Mouse (Mus musculus) right cerebral cortex, postnatal 25 days (tissue): ENCODE results near the gene Itsn2.
"Not testable (repeated sequence)": the region's sequence is repeated elsewhere in the genome, so short reads cannot be mapped to it uniquely, and the experiment has no call there.

Experiments used
- DNase-seq: peaks from one replicate; pipeline ENCODE4 v3.0.0; 2022

Itsn2 gene

DNA sequence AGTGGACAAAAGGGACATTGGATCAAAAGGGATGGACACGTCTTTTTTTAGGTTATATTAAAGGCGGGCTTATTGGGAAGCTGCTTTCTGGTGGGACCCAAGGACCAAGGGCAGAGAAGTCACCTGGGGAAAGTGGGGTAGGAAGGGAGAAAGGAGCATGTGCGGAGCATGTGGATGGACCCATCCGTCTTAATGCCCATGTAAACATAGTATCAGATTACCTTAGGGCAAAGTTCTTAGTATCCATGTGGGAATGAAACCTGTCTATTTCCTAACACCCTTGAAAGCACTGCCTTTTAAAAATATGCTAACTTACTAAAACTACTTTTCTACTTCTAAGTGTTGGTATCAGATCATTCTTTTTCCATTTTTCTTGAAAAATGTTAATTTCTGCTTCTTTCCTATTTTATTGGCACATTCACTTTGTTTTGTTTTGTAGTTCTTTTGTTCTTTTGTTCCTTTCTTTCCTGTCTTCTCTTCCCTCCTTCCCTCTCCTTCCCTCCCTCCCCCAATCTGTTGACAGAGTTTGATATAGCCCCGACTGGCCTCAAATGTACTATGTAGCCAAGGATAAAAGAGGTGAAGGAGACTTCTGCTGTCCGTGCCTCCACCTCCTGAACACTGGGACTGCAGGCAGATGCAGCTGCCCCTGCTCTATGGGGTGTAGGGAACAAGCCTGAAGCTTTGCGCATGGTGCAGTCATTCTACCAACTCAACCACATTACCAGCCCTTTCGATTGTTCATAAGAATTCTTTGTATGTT is 6.4 kb downstream of the Itsn2 start:
- no peak for DNase-seq

DNA sequence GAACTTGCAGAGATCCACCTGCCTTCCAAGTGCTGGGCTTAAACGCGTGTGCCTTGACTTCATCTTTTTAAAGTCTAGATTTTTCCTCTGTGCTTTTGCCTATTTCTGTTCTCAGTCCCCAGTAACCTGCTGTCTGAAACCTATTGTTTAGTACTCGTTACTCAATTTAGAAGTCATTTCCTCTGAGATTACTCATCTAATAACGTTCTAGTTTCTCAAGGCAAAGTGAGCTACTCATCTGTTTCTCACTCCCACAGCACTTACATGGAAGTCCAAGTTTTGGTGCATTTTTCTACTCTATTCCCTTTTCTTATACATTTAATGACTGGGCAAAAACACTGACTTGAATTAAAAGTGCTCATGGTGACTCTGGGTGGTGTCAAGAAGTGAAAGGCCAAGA is 7.3 kb downstream of the Itsn2 start:
- no peak for DNase-seq

DNA sequence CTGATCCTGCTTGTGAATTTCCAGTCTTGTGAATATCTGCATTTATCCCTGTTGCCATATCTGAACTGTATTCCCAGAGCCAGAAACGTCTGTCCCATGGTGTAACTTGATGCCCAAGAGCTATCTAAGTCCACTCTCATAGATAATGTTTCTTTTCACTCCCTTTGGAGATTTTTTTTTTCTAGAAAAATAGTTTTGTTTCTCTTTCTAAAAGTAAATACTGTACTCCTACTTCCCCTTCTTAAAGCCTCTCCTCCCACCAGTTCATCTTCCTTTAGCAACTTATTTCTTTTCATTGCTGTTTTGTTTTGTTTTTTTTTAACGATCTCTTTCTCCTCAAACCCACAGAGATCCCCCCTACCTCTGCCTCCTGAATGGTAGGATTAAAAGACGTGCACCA is 14.2 kb downstream of the Itsn2 start:
- no peak for DNase-seq

GRCm38 (mm10) chr12:4614722-4615121 is 22.3 kb downstream of the Itsn2 start:
- no peak for DNase-seq

GRCm38 (mm10) chr12:4624201-4624600 is 31.8 kb downstream of the Itsn2 start:
- DNase-seq, result no peak

DNA sequence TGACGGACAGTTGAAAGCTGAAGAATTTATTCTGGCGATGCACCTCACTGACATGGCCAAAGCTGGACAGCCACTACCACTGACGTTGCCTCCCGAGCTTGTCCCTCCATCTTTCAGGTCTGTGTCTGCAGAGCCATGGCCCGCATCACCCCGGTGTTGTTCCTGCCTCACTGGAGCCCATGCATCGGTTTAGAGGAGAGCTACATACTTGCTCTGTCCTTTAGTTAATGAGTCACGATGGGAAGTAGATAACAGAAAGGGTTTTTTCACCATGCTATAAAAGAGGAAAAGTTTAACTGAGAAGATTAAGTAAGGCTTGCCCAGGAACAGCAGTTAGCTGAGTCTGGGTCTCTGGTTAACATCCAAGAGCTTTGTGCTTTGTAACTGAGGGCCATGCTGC is 40.5 kb downstream of the Itsn2 start:
- no peak for DNase-seq

- DNase-seq, result no peak
Measured at GRCm38 (mm10) chr12:4638438-4638837, 46.0 kb downstream of the Itsn2 start.

- DNase-seq, result no peak
Measured at GRCm38 (mm10) chr12:4640737-4641136, 48.3 kb downstream of the Itsn2 start.

GRCm38 (mm10) chr12:4656813-4657212 is 64.4 kb downstream of the Itsn2 start:
- DNase-seq, result no peak

DNA sequence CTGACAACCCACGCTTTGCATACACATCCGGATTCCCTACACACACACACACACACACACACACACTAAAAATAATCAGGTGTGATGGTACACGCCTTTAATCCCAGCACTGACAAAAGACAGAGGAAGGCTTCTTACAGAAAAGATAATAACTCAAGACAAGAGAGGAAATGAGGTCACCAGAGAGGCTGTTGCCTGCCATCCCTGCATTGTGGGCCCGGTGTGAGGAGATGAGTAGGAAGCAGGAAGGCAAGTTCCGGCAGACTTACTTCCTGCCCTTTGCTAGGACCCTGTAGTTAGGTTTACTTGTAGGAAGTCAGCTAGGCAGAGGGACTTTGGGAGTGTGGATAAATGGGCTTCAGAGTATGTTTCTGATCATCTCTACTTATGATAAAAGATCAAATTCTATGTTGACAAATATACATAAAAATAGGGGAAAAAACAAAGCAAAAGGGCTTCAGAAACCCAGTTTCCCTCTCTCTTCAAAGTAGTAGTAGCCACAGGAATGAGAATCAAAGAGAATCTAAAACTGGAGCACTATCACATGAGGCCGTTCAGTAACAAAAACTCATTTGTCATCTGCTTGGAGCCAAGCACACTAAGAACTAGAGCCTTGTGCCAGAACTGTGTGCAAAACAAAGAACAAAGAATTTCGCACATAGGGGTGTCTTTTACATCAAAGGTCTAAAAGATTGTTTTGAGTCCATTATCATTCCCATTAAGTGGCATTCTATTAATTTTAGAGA is 72.7 kb downstream of the Itsn2 start:
- no peak for DNase-seq

DNA sequence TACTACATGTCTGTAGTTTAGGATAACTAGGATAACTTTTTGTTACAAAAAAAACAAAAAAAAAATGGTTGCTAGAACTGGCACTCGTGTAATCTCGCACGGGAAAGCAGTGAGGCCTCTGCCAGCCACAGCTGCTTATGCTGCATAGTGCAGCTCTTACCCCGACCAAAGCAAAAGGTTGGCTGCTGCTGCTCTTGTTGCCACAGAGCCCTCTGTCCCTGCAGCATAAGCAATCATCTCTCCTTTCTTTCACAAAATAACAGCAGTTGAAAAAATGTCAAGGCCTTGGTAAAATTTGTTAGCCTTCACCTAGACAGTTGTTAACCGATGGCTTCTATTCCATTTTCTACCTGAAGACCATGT is 73.2 kb downstream of the Itsn2 start:
- DNase-seq, result no peak

GRCm38 (mm10) chr12:4676336-4676735 is 83.9 kb downstream of the Itsn2 start:
- DNase-seq, result no peak

- DNase-seq, result peak; percentile 75
Measured at GRCm38 (mm10) chr12:4679971-4680370, 87.5 kb downstream of the Itsn2 start.

DNA sequence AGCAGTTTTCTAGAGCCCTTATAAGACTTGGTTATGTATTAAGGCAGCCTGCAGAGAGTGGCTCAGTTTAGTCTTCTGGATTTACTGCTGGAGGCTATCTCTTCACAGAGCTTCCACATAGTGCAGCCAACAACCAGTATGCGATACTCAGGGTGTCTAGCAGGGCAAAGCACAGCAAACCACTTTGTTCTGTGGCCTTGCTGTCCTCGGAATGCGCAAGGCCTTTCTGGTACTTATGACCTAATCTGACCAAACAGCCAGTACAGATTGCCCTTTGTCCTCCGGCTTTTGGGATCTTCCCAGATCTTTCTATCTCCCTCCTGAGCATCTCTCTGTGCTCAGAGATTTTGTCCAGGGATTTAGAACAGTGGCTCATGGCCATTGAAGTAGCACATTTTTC is 93.0 kb downstream of the Itsn2 start:
- DNase-seq, result no peak

DNA sequence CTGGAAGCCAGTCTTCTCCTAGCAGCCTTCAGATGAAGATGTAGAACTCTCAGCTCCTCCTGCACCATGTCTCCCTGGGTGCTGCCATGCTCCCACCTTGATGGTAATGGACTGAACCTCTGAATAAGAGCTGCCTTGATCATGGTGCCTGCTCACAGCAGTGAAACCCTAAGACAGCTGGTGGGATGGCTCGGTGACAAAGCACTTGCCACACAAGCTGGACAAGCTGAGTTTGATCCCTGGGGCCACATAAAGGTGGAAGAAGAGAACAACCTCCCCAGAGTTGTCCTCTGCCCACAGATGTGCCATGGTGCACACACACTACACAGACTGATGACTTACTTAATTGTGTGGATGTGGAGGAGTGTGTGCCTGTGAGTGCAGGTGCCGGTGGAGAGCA is 95.9 kb downstream of the Itsn2 start:
- DNase-seq, result no peak

GRCm38 (mm10) chr12:4689341-4689740 is 96.9 kb downstream of the Itsn2 start:
- DNase-seq, result no peak

DNA sequence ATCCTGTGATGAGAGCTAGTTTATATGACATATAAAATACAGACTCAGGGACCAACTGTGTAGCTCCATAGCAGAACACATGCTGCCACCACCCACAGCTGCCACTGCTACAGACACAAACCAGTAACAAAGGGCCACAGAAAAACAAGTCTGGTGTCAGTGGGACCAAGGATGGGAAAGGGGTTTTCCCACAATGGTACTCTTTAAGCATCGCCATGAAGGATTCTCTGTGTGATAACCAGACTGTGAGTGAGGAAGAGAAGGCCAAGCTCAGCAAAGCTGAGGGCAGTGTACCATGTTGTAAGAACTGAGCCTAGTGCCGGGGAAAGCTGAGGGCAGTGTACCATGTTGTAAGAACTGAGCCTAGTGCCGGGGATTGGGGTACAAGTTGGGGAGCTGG is 98.8 kb downstream of the Itsn2 start:
- no peak for DNase-seq

DNA sequence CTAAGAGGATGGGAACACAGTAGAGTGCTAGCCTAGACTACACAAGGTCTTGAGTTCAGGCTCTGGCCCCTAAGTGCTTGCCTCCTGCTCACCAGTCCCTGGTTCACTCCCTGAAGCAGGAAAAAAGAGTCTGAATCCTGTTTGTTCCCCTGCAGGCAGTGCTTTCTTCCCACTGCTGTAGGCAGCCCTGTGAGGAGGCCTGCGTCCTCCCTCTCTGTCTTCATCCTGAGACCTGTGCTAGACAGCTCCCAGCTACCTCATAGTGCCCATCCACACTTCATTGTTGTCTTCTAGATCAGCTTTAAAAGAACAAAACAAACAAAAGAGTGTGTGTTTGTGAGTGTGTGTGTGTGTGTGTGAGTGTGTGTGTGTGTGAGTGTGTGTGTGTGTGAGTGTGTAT is 102.1 kb downstream of the Itsn2 start:
- DNase-seq, result no peak

- not testable (repeated sequence) for DNase-seq
Measured at GRCm38 (mm10) chr12:4705626-4706025, 113.2 kb downstream of the Itsn2 start.

DNA sequence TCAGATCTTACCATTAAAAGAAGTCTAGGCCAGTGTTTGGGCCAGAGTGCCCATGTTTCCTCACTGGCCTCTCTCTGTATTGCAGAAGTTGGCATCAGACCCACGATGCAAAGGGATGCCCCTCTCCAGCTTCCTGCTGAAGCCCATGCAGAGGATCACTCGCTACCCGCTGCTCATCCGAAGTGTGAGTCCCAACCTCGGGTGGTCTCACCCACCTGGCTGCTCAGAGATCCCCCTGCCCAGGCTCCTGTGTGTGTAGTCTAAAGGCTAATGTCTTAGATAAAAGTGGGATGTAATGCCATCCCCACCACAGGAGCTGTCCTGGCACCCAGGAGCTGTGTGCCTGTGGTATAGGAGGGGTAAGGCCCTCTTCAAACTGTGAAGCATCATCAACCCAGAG is 113.7 kb downstream of the Itsn2 start:
- DNase-seq, result no peak

DNA sequence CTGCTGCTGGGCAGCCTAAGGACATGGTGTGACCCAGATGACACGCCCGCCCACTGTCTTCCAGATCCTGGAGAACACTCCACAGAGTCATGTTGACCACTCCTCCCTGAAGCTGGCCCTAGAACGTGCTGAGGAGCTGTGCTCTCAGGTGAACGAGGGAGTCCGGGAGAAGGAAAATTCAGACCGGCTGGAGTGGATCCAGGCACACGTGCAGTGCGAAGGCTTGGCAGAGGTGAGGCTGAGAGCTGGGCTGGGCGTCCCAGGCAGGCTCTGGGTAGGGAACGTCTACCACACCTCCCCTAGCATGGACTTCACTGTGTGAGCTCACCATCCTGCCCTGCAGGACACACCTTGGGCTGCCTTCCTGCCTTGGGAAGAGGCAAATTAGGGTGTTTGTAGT is 114.5 kb downstream of the Itsn2 start:
- no peak for DNase-seq

- DNase-seq, result no peak
Measured at GRCm38 (mm10) chr12:4707488-4708017, 115.1 kb downstream of the Itsn2 start.

GRCm38 (mm10) chr12:4708296-4708695 is 115.9 kb downstream of the Itsn2 start:
- DNase-seq, result no peak

DNA sequence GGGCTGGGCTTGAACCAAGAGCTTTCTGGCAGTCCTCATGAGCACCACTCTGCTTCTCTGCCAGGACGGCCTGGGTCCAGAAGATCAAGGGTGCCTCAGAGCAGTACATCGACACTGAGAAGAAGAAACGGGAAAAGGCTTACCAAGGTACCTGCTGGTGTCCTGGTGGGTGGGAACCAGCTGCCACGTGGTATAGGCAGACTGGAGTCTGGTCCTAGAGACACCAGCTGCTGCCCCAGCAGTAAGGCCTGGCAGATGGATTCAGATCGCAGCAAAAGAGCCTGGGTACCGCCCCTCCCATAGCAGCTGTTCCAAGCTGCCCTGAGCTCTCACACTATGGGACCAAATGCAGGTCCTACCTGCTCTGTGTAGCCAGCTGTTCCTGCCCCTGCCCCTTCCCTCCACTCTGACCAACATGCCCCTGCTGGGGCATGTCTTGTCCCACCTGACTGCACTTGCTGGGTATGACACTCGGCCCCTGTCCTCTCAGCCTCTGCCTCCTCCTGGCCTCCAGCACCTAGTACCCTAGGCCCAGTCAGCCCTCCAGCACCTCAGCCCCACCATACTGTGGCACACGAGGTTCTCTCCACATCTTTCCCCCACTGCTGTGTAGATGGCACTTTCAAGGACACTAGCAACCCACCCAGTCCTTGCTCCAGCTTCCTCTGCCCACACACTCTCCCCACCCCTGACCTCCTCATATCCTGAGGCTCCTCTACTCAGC is 116.6 kb downstream of the Itsn2 start:
- DNase-seq, result no peak
